Mouse (Mus musculus) thymus, postnatal 14 days (tissue): ENCODE measurements around the gene Mtx2.

Experiments used
- DNase-seq: peaks from one replicate; pipeline ENCODE4 v3.0.0; 2021

Gene Mtx2

DNA sequence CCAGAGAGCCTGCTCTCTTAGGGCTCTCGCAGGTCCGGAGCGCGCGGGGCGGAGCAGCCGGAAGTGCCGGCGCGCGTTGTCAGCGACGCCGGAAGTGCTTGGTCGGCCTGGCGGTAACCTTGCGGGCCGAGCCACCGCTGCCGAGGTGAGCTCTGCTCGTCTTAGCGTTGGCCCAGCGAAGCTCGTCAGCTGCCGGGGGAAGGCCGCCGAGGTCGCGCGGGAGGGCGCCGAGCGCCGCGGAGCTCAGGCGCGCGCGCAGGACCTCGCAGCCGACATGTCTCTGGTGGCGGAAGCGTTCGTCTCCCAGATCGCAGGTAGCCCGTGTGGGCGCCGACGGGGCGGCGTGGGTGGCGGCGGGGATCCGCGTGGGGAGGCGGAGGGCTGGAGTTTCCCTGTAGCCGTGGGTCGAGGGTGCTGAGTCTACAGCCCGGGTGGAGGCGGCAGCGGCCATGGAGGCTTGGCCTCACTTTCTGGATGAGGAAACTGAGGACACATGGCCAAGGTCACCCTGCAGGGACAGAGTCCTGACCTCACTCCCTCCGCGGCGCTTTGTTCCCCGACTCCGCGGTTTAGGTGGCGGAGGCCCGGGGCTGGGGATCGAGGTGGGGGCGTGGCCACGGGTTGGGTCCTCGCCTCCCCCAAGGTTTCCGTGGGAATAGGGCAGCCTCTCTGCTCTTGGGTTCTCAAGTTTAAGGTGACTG is at the start of gene Mtx2:
Gene Mtx2, plus strand, starts transcription at position 74 of the 701 bp plus-strand sequence.
- DNase-seq, result peak; percentile 80

DNA sequence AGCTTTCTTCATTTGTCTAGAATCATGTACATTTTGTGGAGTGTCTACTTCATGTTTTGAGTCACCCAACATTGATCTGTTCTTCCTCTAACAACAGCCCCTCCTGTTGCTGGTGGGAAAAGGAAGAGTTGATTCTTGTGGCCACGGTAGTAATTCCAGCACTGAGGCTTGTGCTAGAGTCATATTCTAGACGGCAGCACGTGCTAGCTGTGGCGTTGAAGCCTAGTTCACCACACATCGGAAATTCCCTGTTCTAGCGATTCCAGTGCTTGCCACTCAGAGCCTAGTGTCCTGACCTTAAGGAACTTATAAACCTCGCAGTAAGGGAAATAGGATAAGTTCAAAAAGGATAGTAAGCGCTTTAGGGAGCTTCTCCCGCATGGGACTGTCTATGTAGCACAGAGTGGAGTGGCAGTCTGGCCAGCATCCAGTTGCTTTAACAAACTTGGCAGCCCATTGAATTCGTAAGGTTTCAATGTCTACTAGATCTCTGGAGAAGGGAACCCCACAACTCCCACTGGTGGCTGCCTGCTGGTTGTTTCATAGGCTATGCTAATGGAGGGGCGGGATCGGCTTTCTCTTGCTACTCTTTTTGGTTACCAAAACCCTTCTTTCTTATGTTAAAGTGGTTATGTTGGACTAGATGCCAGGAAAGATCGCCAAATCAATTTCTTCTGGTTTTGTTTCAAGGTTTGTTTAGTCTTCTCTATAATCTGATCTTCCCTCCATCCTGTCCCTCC is 47.9 kb upstream of the Mtx2 start:
- no peak for DNase-seq

DNA sequence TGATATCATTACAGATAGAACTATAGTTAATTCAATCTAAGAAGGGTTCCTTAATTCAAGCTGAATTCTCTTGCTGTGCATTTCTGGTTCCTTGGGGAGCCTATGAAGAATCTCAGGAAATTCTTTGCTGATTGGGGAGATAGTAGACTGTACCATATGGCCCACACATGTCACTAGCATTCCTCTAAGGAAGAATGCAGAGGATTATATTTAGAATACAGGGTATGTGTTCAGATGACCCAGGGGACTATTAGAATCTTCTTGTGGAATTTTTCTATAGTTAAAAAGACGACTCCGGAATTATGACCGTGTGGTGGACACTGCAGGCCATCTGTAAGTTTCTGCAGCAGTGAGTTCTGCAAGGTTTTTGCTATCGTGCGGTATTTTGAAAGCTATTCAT is 44.2 kb upstream of the Mtx2 start:
- no peak for DNase-seq

DNA sequence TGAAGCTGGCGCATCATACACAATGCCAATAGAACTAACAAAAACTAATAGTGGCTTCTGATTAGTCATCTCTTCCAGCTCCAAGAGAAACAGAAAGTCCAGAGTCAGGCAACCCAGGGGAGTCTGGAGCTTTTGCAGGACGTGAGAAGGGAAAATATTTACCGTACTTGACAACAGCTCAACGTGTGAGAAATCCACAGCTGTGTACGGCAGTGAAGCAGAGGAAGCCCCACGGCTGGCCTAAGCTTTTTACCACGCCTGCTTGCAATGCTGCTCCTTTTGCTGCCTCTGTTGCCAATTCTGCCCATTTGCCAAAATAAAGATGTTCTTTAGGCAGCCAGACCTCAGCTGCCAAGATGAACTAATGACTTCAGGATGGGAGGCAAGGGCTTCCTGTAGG is 30.1 kb upstream of the Mtx2 start:
- no peak for DNase-seq

DNA sequence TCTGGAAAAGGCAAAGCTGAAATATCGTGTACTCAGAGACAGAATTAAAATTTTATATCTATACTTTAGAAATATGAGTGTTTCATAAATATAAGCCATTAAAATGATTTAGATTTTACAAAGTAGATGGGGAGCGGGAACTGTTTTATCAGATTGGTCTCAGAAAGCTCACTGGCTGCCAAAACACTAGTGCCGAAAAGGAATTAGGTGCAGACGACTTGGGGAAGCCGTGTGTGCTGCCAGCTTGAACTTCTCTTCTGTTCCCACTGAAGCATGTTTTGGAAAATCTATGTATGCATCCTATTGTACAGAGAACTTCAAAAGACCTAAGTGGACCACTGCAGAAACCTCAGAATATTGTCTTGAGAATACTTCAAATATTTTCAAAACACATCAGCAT is 17.2 kb upstream of the Mtx2 start:
- DNase-seq, result no peak

DNA sequence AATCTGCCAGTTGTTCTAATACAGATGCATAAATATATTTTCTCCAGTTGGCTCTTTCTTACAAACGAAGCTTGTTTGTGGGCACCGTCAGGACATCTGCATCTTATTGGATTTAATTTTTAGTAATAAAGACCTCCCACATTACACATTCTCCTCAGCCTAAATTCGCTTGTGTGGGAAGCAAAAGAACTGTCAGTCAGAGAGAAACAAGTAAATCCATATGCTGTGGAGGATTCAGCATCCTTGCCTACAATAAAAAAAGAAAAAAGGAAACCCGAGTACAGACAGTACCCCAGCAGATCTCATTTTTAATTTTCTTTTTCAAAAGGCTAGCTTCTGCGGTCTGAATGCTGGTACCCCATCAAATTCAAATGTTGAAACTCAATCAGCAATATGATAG is 2.9 kb upstream of the Mtx2 start:
- no peak for DNase-seq

DNA sequence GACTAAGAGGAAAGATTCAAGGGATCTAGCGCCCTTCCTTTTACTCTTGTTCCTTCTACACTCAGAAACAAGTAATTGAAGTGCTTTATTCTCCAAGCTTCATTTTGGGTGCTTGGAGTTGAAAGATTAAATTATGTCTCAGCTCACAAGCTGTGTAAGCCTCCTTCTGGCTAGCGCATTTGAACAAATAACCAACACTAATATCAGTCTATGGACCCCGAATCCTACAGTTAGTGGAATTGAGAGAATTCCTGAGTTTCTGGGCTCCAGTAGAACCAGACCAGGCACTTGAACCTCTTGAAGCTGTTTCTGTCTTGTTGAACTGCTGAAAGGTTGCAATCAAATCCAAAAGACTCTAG is 253 bp upstream of the Mtx2 start:
- DNase-seq, result no peak

DNA sequence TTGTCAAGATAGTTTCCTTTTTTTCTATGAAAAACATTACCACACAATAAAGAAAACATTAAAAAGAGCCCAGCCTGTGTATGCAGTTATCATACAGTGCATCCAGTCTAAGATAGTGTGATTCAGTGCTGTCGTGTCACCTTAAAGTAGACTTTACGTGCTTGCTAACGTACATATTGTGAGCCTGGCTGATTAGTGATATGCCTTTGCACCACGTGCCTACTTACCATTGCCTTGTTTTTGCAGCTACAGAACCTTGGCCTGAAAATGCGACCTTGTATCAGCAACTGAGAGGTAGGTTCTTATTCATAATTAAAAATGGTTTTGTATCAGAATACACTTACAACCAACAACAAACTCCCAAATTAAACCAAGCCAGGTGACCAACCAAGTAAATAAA is 21.4 kb downstream of the Mtx2 start:
- no peak for DNase-seq

DNA sequence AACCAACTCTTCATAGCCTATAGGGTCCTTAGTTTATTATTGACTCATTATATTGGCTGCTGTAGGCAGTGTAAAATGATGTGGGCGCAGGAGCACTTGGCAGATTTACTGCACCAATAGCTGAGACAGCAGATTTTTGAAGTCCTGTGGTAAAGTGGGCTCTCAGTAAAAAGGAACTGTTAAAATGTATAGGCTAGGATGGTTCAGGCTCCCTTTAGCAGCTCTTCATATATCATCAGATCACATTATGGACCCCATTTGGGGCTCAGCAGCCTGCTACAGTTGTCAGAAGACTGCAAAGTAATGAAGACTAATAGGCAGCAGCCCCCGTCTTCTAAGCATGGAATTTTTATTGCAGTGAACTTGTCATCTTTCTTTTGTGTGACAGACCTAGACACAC is 21.9 kb downstream of the Mtx2 start:
- no peak for DNase-seq

DNA sequence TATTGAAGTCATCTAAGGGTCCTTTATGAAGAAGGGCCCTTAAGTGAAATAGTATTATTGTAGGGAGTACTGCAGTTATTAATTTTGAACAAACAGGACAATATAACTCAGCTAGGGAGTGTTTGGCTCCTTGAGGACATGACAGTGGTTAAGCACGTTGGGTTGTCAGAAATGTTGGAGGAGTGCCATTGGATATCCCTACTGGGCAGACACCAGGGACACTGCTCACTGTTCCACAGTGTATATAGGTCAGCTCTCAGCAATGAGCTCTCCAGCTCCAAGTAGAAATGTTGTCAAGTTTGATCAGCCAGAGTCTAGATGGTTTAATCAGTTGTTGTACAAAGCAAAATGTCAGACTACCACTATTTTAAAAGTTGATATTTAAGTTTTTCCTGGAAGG is 24.4 kb downstream of the Mtx2 start:
- no peak for DNase-seq

DNA sequence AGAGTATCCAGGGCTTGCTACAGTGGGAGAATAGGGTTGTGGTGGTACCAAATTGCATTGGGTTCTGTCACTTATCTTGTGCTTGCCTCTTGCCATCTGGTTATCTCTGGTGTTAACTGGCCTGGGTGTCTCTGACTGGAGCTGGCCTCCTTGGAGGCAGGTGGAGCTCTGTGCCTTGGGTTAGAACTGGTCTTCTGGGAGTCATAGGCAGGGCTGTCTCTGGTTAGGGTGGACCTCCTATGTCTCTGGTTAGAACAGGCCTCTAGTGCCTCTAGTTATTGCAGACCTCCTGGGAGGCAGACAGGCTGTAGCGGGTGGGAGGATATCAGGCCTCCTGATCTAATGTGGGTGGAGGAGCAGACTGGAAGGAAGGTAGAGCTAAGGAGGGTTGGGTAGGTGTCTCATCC is 36.5 kb downstream of the Mtx2 start:
- no peak for DNase-seq

DNA sequence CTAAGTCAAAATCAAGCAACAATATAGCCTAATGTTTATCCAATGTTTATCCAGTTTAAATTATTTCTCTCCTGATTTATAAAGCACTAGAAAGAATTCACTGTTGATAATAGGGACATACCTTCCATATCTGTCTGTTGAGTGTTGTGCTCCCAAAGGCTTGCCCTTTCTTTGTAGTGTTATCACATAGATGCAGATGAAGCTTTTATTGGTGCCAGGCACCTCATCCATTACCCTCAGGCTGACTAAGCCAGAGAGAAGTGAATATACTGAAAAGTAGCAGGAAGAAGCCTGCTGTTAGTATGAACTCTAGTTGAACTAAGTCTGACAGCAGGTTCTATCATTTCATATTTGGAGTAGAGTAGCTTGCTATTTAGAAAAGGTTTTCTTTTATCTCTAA is 39.8 kb downstream of the Mtx2 start:
- DNase-seq, result no peak

DNA sequence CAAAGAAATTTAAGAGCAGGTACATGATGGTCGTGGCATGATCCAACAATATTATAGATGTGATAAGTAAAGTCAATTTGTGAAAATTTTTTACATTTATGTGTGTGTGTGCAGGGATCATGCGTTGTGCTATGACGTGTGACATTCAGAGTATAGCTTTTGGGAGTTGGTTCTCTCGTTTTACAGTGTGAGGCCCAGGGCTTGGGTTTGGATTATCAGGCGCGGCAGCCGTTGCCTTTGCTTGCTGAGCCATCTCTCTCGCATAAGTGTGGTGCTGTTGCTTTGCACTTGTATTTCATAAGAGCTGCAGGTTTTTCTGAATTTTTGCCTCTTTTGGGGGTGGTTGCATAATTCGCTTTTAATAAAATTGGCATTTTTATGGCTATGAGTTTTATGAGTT is 48.4 kb downstream of the Mtx2 start:
- no peak for DNase-seq

DNA sequence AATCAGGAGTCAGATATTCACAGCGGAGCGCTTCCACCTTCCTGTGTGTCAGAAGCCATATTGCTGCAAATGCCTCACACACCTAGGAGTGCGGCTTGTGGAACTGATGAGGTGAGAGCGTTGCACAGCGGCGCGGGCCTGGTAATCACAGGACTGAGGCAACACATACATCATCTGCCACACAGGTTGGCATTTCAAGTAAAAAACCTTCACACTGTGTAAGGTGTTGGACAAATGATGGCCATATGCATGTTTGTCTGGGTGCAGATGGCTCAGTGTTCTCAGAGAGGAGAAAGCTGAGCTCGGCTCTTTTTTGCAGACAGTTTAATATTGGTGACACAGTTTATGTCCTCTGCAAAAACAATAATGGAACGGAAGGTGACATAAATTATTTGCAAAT is 58.8 kb downstream of the Mtx2 start:
- DNase-seq, result no peak

DNA sequence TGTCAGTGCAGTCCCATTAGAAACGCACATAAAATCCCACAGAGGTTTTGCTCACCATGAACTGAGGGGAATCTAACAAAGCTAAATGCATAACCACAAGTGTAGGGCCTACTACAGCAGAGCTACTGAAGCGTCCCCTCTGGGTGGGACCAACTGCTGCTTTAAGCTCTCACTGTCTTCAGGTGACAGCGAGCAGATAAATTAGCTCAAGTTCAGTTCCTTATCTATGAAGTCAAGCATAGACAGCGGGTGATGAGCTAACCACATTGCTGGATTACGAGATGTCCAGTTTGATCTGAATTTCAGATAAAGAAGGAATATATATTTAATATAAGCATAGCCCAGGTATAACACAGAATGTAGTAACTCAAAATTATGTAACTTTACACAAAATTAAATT is 66.3 kb downstream of the Mtx2 start:
- DNase-seq, result no peak

DNA sequence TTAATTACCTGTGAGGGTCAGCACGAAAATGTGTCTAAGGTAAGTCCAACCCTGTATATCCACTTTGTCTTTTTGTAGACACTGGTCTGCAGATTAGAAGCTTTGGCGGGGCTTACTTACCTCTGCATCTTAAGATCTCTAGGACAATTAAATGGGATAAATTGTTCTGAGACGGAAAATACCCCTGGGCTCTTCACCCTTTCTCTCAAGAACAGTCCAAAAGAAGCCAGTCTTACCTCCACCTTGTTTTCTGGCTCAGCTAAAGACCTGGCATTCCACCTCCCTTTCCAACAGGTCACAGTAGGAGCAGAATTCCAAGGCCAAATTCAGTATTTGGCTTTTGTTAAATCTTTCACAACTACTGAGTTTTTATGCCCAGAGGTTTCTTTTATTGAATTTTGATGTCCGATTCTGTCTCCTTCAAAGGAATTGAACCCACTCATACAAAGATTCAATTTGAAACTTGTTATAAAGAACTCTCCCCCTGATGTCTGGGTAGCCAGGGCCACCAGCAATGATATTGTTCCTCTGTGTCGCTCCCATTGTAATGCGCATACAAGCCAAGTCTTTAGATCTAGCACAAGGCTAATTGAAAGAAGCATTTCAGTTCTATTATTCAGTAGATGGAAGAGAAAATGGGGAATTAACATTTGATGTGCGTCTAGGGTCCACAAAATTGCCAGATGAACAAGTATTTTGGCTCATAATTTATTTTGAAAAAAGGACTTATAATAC is 67.4 kb downstream of the Mtx2 start:
- no peak for DNase-seq

DNA sequence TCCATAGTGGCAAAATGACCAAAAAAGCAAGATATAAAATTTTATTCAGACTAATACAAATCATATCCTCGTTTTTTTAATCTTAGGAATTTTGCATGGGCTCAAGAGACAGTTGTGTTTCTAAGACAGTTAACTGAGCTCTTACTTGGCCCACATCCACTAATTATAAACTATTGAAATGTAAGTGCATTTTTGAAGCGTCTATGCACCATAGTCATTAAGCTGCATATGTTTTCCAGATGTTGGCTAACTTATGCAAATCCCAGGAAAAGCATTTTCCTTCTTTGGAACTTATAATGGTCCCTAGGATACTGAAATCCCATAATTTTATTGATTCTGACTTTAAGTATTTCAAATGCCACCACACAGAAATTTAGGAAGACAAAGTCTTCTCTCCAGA is 68.5 kb downstream of the Mtx2 start:
- DNase-seq, result no peak

DNA sequence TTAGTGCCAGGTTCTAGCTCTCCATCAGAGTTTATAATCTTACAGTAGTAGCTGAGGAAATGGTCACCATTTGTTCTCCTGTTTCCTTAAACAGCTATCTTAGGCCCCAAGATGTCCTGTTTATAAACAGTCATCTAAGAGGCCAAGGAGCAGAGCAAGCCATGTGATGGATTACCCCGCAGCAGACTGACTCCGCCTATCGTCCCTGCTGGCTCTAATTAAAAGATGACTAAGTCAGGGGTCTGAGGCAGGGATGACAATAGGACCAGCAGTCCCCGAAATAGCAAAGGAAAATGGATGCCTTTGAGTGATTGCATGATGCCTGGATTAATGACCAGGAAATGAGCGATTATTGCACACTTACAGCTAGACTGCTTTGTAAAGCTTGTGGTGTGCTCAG is 74.4 kb downstream of the Mtx2 start:
- DNase-seq, result no peak

DNA sequence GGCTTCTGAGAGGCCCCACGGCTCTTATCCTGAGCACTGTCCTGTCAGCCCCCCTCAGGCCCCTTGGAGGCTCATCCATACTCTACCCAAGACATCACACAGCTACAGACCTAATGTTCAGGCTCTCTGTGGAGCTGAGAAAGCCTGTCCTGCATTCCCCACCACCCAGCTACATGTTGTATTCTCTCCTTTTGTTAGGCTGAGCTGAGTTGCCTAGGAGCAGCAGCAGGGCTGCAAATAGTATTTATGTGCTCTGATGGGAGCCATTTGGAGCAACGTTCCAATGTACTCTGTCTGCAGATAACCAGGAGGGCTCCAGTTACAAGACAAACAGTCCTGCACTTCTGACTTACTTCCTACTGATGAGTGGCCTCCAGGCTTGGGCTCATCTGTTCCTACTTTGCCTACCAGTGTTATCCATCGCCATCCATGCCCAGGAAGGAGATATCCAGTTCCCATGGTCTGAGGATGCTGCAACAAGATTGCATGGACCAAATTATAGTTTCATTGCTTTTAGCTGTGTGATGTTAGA is 76.2 kb downstream of the Mtx2 start:
- no peak for DNase-seq

DNA sequence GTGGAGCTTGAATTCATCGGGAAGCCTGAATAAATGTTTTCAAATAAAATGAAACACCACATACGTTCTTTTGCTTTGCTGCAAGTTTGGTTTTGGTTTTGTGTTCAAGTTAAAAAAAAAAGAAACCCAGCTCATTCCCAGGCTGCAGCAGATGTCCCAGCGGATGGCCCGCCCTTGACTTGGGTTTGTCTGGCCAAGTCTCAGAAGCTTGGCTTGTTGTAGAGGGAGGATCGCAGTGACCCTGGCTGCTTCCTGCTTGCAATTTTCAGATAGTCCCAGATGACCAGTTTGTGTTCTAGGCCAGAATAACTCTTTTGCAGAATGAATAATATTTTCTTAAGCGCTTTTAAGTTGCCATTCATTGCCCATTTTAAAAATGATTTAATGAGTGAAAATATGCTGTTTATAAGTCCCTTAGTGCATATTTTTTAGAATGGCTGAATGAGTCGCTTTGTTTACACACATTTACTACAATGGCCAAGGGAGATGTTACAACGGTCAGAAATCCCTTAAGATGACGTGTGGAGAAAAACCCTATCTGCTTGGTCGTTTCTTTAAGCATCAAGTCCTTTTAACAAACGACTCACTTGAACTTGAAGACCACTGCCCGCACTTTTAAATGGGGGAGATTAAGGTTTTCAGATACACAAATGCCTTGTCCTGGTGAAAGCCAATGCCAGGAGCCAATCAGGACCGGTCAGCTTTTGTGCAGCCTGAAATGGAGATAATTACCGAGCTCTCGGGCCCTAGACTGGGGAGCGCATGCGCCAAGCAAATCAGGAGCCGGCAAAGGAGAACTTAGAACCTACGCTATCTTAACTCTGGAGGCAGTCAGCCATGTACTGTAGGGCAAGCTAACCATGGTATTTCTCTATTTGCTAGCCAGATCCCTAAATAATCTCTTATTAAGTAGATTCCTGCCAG is 82.0 kb downstream of the Mtx2 start:
- no peak for DNase-seq

DNA sequence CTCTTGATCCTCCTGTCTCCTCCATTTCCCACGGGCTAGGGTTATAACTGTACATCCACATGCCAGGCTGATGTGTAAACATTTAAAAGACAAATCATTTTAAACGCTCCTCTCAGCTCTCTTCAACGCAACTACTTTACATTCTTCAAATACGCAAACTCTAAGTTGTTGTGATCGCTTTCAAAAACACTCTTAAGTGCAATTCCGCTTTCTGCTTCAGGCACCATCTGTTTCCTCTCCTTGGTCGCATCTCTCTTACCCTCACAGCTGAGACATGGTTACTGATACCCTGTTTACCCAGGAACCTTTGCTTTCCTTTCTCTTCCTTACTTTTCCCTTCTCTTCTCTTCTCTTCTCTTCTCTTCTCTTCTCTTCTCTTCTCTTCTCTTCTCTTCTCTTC is 86.4 kb downstream of the Mtx2 start:
- DNase-seq, result no peak

DNA sequence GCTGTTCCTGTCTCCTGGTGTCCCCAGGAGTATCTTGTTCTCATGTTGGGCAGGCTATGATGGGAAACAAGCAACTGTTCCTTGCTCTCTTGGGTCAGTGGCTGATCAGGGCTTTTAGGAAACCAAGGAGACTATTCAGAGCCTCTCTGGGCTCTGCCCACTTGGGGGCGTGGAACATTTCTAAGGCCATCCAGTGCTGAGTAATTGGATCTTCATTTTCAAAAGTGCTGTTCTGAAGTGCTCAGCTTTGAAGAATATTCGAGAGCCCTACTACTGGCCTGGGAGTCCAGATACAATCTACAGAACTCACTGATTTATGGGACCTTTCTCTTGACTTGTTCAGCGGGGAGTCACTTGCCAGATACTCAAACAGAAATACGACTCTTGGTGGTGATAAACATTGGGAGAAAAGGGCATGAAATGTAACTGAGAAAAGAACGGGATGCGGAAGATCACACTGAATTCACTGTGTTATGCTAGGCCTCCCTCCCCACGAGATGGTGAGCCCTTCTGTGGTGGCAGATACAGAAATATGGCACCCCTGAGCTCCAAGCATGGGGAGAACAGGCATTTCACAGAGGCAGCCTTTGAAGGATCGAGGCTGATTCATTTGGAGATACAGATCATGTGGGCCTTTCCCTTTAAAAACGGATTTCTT is 92.4 kb downstream of the Mtx2 start:
- DNase-seq, result no peak
